Mouse (Mus musculus): ENCODE results near the gene Fgfr2.
A peak's percentile ranks its signal among the peaks of the same experiment; 100 is the strongest.
"Not testable (repeated sequence)": the region's sequence is repeated elsewhere in the genome, so short reads cannot be mapped to it uniquely, and the experiment has no call there.

Gene Fgfr2

DNA sequence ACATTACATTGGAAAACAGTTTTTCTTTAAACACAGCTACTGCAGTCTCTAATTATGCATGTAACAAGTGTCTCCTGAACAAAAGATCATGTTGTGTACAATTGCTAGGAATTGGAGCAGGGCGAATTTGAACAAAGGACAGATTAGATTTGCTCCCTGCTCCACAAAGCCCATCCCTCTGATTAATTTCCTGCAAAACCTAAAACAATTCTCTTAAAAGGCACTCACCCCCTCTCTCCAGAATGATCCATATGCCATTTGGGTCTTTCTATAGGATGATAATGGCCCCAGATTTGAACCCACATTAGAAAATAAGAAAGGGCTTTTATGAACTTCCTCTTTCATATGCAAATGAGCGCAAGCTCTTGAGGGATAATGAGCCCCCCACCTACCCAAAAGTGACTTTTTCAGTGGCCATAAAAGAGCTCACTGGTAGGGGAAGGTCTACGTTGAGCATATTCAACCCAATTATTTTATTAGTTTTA, 1658.0 kb downstream of the Fgfr2 start:
- DNase-seq, result no peak

GRCm38 (mm10) chr7:131456714-131457113, 1666.4 kb downstream of the Fgfr2 start:
- DNase-seq, result no peak

DNA sequence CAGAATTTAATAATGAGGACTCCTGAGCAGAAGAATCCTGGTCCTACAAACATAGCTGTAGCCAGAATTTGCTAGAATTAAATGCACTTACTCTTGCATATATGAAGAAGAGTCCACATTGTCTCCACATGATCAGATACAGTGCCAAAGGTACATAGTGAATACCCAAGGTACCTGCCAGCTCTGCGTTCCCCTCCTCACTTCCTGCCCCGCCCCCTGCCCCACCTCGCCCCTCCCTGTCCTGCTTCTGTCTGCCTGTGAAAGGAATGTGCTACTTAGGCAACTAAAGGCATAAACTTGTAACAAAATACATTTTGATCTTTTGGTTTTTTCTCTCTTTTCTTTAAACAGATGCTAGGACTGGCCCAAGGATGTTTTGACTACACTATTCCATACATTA, 1686.1 kb downstream of the Fgfr2 start:
- DNase-seq, result no peak

DNA sequence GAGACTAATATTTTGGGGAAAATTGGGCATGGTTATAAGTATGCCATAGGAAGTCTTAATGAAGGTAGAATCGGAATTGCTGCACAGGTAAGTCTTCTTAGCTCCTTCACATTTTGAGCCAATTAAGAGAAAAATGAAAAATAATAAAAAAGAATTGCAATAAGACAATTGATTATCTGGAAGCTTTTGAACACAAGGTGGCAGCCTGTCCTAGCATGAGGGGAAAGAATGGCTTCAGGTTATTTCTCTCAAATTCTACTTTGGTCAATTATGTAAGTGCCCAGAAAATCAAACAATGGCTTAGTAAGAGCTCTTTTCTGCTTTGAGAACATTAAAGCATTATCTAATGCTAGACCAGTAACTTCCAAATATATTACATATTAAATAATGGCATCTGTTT, 1688.9 kb downstream of the Fgfr2 start:
- no peak for DNase-seq

GRCm38 (mm10) chr7:131432244-131432643, 1690.9 kb downstream of the Fgfr2 start:
- peak; percentile 59 to 60 for DNase-seq

- DNase-seq, result no peak
Measured at GRCm38 (mm10) chr7:131427331-131427730, 1695.8 kb downstream of the Fgfr2 start.

- no peak for DNase-seq
Measured at GRCm38 (mm10) chr7:131424912-131425311, 1698.2 kb downstream of the Fgfr2 start.

GRCm38 (mm10) chr7:131417605-131418004, 1705.5 kb downstream of the Fgfr2 start:
- no peak for DNase-seq

DNA sequence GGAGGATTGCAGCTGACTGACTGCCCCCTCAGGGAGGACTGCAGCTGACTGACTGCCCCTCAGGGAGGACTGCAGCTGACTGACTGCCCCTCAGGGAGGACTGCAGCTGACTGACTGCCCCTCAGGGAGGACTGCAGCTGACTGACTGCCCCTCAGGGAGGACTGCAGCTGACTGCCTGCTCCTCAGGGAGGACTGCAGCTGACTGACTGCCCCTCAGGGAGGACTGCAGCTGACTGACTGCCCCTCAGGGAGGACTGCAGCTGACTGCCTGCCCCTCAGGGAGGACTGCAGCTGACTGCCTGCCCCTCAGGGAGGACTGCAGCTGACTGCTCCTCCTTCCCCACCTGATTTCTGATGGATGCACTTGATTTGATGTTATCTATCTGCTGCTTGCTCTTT, 1706.4 kb downstream of the Fgfr2 start:
- DNase-seq, result not testable (repeated sequence)

- DNase-seq, result no peak
Measured at GRCm38 (mm10) chr7:131411941-131412270, 1711.2 kb downstream of the Fgfr2 start.

- peak; percentile 18 to 24 for DNase-seq
Measured at GRCm38 (mm10) chr7:131411221-131411940, 1711.8 kb downstream of the Fgfr2 start.

DNA sequence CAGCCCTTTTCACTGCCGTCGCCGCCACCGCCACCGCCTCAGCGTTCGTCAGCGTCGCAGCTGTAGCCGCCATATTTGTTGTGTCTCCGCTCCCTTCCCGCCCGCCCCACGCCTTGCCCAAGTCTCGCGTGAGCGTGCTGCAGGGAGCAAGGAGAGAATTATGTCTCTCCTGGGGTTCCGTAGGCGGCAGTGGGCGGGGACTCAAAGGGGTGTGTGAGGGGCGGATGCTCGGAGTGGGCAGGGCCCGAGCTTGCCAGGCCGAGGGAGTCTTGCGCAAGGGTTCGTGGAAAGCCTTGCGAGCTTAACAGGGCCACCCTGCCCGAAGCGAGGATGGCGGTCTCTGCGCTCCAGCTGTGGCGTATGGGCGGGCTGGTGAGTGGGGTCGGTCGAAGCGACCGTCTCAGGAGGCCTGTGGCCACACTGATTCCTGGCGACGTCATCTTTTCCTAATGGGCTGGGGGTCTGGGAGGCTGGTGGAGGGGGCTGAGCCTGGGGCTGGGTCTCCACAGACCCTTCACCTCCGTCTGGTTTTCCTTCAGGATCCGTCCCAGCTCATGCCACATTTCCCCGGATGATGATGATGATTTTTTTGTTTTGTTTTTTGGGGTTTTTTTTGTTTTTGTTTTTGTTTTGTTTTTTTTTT, 1712.6 kb downstream of the Fgfr2 start, which contains the start of the genes Ikzf5 and Acadsb:
Ikzf5 (minus strand) TSS at position 106 of the 643 bp plus-strand sequence.
Acadsb (plus strand) TSS at position 186 of the 643 bp plus-strand sequence.
- peak; percentile 98 for DNase-seq

GRCm38 (mm10) chr7:131409988-131410385, 1713.2 kb downstream of the Fgfr2 start:
- DNase-seq, result no peak

- no peak for DNase-seq
Measured at GRCm38 (mm10) chr7:131409321-131409987, 1713.7 kb downstream of the Fgfr2 start.

DNA sequence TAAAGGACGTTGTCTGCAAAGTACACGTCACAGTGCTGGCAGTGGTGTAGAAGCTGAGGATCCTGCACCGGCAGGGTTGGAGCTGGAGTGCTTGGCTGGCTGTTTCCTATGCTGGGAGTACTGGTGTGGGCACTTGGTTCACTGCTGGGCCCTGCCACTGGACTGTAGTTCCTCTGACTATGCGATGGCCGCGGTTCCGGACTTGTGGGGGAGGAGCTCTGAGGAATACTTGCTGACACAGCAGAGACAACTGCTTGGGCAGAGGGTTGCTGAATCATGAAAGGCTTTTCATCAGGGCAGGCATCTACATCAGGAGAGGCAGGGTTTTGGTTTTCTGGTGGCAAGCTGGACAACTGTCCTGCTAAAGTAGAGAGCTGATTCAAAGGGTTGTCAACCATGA, 1731.4 kb downstream of the Fgfr2 start:
- not testable (repeated sequence) for DNase-seq

GRCm38 (mm10) chr7:131371880-131372651, 1751.1 kb downstream of the Fgfr2 start:
- DNase-seq, result peak; percentile 10 to 14

DNA sequence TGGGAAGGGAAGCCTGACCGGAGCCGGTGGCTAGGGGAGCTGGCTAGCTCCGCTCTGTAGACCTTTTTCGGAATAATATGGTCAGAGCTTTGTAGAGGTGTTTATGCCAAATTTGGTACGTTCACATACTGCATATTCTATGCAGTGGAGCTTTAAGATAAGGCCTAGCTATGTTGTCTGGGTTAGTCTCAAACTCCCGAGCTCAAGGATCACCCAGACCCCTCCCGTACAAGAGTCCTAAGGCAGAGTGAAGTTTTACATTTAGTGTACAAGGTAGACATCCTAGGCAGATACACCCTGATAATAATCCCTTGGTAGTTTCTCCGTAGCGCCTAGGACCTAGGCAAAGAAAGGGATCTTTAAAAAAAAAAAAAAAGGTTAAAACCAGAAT, 1751.7 kb downstream of the Fgfr2 start:
- DNase-seq, result no peak

DNA sequence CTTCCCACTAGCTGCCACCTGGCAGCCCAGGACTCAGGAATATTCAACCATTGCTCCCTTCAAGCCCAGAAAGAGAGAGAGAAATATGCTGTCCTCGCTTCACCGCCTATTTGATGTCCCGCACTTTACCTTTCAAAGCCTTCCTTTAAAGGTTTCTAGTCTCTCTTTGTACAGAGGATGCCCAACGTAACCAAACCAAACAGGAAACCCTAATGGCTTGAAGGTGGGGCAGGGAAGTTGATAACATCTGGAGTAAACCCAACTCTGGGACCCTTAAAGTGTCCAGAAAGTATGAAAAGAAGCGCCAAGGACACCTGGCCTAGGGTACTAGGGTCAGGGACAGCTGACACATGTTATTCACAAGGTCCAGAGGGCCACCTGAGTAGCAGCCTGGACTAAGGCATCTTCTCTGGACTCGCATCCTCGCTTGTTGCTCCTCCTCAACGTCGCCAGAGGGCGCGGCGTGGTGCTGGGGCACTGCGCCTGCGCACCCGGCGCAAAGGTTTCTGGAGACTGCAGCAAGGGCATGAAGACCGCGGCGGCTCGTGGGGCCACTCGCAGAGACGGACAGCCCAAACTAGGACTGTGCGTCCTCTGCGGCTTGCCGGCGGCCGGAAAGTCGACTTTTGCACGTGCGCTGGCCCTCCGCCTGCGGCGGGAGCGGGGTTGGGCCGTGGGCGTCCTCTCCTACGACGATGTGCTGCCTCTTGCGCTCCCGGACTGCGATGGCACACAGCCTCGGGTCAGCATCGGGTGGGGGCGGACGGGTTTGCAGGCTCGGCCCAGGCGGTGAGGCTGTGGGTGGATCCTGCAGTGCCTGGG, 1752.3 kb downstream of the Fgfr2 start, which contains the start of gene Pstk:
Pstk (plus strand) TSS at position 494 of the 822 bp plus-strand sequence.
- peak; percentile 90 to 95 for DNase-seq

- DNase-seq, result no peak
Measured at GRCm38 (mm10) chr7:131364131-131364530, 1759.0 kb downstream of the Fgfr2 start.

- DNase-seq, result peak; percentile 97 to 98
Measured at GRCm38 (mm10) chr7:131362615-131363300, 1760.4 kb downstream of the Fgfr2 start, which contains the start of gene 2310057M21Rik. Gene 2310057M21Rik, minus strand, starts transcription at chr7:131362759.

GRCm38 (mm10) chr7:131362269-131362614, 1760.9 kb downstream of the Fgfr2 start:
- no peak for DNase-seq
